Mouse (Mus musculus) hindbrain, embryonic 16.5 days (tissue): Measurements from ENCODE around the gene Podxl2. TPM values are rescaled to one million over a fixed set of nuclear protein-coding genes. Genes with fewer than 3 reads are reported as not detected.

Source experiments
- ATAC-seq: fragments of 200-750 bp; cut with Nextera tagmentation; 2 replicates; pipeline ENCODE4 v1.8.0; 2017; ENCODE audit warnings: moderate TSS enrichment, moderate library complexity
- H3K27ac ChIP-seq: fragments of 300-500 bp; sonication (generic); 2 replicates; pipeline ENCODE4 v1.5.1; 2014; ENCODE audit warnings: low read depth, mild to moderate bottlenecking, control low read depth, low read length, moderate library complexity
- H3K27me3 ChIP-seq: fragments of 300-500 bp; sonication (generic); replicated peaks from 2 replicates; pipeline ENCODE4 v1.6.1; 2014; ENCODE audit warnings: low read length; ENCODE audit not compliant: control insufficient read depth, insufficient read depth
- H3K36me3 ChIP-seq: fragments of 300-500 bp; sonication (generic); 2 replicates; pipeline ENCODE4 v1.6.1; 2014; ENCODE audit warnings: mild to moderate bottlenecking, low read length, moderate library complexity, mixed read lengths; ENCODE audit not compliant: control insufficient read depth, insufficient read depth
- H3K4me1 ChIP-seq: fragments of 300-500 bp; sonication (generic); 2 replicates; pipeline ENCODE4 v1.6.1; 2014; ENCODE audit warnings: low read depth, low read length; ENCODE audit not compliant: control insufficient read depth, insufficient read depth
- H3K4me2 ChIP-seq: fragments of 300-500 bp; sonication (generic); 2 replicates; pipeline ENCODE4 v1.6.1; 2014; ENCODE audit warnings: mild to moderate bottlenecking, low read length, control low read depth, moderate library complexity
- H3K4me3 ChIP-seq: fragments of 300-500 bp; sonication (generic); 2 replicates; pipeline ENCODE4 v1.5.1; 2014; ENCODE audit warnings: mild to moderate bottlenecking, low read length, control low read depth, moderate library complexity
- H3K9ac ChIP-seq: fragments of 300-500 bp; sonication (generic); 2 replicates; pipeline ENCODE4 v1.6.1; 2014; ENCODE audit warnings: low read depth, mild to moderate bottlenecking, control low read depth, low read length, moderate library complexity
- H3K9me3 ChIP-seq: fragments of 300-500 bp; sonication (generic); 2 replicates; pipeline ENCODE4 v1.6.1; 2014; ENCODE audit warnings: mild to moderate bottlenecking, low read length, moderate library complexity; ENCODE audit not compliant: control insufficient read depth
- WGBS: fragments of 180-500 bp; shearing (Covaris S2); extraction: QIAGEN DNeasy Blood & Tissue Kit; methylation state at CpG from one replicate; pipeline ENCODE4 v1.1.7; 2014; 5-methylcytosine and 5-hydroxymethylcytosine counted together
- polyA plus RNA-seq: library from polyadenylated mRNA; unstranded; fragments of >200 nt; fragmentation: Nextera tagmentation; extraction: Ambion mirVana; gene quantifications from 2 replicates; pipeline ENCODE4 v1.2.1, GENCODE M21; 2015

Podxl2 gene
- polyA plus RNA-seq = 553 and 621 TPM in 2 replicates

DNA sequence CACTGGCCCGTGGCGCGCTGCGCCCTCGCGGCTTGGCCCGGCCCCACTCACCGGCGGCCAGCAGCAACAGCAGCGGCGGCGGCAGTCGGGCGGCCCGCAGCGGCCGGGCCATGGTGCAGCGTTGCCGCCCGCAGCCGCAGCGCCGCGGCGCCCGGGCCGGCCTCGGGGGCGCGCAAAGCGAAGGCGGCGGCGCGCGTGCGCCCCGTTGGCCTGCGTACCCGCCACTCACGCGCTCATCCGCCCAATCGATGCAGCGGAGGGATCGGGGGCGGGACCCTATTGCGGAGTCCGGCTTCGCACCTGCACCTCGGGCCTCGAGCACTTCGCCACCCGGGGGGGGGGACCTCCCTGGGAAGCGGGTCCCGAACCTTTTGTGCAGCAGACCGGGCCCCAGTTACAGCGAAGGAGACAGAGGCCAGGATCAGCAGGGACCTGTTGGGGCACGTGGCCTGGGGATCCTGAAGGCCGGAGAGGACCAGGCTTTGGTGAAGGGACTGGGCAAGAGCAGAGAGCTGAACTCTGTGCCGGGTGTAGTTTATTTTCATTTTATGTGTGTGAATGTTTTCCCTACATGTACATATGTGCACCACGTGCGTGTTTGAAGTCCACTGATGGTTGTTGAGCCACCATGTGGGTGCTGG is at the start of gene Podxl2:
TSS of gene Podxl2 (minus strand) at position 177 of the 641 bp plus-strand sequence.
- peak; percentile 77 for ATAC-seq
- peak within 1 kb of the TSS; percentile 97 for H3K27ac ChIP-seq
- WGBS = 6% methylated on average over 39 of the region's 63 CpGs
- H3K4me3 ChIP-seq = peak within 1 kb of the TSS; percentile 53
- peak within 1 kb of the TSS; percentile 90 for H3K4me2 ChIP-seq
- no peaks in the 10 kb centered on the region for H3K36me3 ChIP-seq
- H3K4me1 ChIP-seq = peaks cover 34% of the 10 kb centered on the region
- H3K9me3 ChIP-seq = no peaks in the 10 kb centered on the region
- H3K9ac ChIP-seq = peak within 1 kb of the TSS; percentile 90
- H3K27me3 ChIP-seq = no peaks in the 10 kb centered on the region

DNA sequence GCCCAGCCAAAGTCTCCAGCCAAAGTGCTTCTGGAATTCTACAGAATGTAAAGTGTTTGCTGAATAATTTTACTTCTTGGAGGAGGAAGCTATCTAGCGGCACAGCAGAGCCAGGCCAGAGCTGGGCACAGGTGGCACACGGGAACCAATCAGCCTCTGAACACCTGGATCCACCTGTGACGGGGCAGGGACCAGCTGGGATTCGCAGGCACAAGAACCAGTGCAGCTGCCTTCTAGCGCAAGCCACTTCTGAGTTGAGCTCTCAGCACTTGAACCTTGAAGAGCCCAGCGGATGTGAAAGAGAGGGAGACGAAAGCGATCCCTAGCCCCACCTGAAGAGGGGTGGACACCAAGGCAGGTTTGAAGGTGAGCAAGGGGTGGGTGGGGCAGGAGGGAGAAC is 44.0 kb upstream of the Podxl2 start:
- Histone ChIP-seq H3K9ac (no peak overlapping the region), H3K9me3 (no peaks in the 10 kb centered on the region), H3K27ac (no peak overlapping the region), H3K27me3 (no peaks in the 10 kb centered on the region), H3K4me2 (no peak overlapping the region), H3K4me1 (peaks cover 3% of the 10 kb centered on the region; the same call in 1 of the 2 replicates), H3K36me3 (no peaks in the 10 kb centered on the region), H3K4me3 (no peak overlapping the region)
- no peak for ATAC-seq
- 77% methylated on average over 8 of the region's 8 CpGs for WGBS

DNA sequence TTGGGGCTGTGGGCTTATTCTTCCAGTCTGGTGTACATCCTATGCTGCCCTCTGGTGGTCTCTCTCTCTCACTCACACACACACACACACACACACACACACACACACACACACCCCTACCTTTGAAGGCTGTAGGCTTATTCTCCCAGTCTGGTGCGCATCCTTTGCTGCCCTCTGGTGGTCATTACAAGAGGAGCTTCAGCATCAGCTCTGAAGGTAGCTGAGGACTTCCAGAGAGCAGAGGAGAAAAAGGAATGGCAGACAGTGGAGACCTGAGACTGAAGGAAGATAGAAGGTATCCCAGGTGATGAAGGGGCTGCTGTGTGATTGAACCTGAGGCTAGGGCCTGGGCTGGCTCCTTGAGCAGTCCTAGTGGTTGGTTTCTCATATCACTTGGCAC is 41.3 kb upstream of the Podxl2 start:
- WGBS = 65% methylated on average over 1 of the region's 1 CpGs
- Histone ChIP-seq H3K9me3 (no peaks in the 10 kb centered on the region), H3K36me3 (peaks cover 2% of the 10 kb centered on the region; the same call in 1 of the 2 replicates), H3K4me2 (no peak overlapping the region), H3K4me3 (no peak overlapping the region), H3K27ac (no peak overlapping the region), H3K27me3 (no peaks in the 10 kb centered on the region), H3K4me1 (peaks cover 3% of the 10 kb centered on the region; the same call in 1 of the 2 replicates), H3K9ac (no peak overlapping the region)
- ATAC-seq = 0 out of 2 replicates have a peak, but pooled peaks have one; percentile 3

DNA sequence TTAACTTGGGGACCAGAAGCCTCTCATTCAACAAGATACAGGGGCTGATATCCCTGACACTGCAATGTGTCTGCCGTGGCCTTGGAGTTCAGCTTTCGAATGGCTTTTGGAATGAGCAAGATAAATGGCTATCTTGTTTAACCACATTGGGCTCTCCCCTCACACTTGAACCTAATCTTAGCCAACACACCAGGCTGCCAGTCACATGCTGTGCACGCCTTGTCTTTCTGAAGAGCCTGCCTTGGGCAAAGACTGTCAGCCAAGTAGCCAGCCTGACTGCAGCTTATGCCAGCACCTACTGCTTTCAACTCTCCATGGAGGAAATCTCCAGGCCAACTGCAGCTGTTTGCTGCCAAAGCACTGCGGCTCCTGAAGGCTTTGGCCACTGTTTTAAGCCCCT is 40.7 kb upstream of the Podxl2 start:
- Histone ChIP-seq H3K27me3 (no peaks in the 10 kb centered on the region), H3K4me1 (peaks cover 3% of the 10 kb centered on the region; the same call in 1 of the 2 replicates), H3K27ac (no peak overlapping the region), H3K36me3 (peaks cover 5% of the 10 kb centered on the region), H3K9me3 (no peaks in the 10 kb centered on the region), H3K4me2 (no peak overlapping the region), H3K4me3 (no peak overlapping the region), H3K9ac (no peak overlapping the region)
- WGBS = 53% methylated on average over 4 of the region's 4 CpGs
- ATAC-seq = peak; percentile 55

DNA sequence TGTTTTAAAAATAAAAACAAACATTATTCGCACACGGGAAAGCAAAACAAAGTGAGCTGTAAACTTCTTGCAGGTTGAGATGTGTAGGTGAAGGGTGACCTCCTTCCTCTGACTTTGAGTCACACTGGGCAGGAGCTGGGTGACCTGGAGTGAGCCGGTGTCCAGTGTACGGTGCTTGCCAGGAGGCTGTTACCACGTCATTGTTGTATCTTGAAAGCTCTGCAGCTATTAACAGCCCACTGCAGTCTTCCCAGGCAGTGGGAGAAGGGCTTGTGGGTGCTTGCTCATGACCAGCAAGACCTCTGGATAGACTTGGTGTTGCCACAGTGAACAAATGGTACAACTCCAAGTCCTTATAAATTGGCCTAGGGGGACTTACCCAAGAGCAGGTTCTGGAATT is 40.0 kb upstream of the Podxl2 start:
- 80% methylated on average over 5 of the region's 5 CpGs for WGBS
- H3K4me3 ChIP-seq = no peak overlapping the region
- H3K9me3 ChIP-seq = no peaks in the 10 kb centered on the region

DNA sequence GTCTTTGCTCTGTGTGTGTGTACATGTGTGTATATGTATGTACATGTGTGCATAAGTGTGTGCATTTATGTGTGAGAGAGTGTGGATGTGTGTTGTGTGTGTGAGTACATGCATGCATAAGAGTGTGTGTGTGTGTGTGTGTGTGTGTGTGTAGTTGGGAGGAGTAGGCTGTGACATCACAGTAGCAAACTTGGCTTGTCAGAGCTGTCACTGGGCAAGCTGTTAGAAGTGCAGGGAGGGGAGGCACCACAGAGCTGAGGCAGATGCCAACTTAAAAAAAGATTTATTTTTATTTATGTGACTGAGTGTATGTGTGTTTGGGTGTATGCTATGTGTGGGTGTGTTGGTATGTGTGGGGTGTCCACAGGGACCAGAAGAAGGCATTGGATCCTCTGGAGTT is 38.6 kb upstream of the Podxl2 start:
- no peak overlapping the region for H3K4me3 ChIP-seq
- peaks cover 5% of the 10 kb centered on the region for H3K36me3 ChIP-seq
- H3K4me1 ChIP-seq = peaks cover 3% of the 10 kb centered on the region; the same call in 1 of the 2 replicates
- H3K27ac ChIP-seq = no peak overlapping the region
- no peaks in the 10 kb centered on the region for H3K9me3 ChIP-seq
- no peaks in the 10 kb centered on the region for H3K27me3 ChIP-seq
- ATAC-seq = no peak
- H3K9ac ChIP-seq = no peak overlapping the region
- H3K4me2 ChIP-seq = no peak overlapping the region

More for the DNA sequence above, 40.0 kb upstream of the Podxl2 start:
- no peak overlapping the region for H3K27ac ChIP-seq
- H3K27me3 ChIP-seq = no peaks in the 10 kb centered on the region
- ATAC-seq = no peak
- H3K36me3 ChIP-seq = peaks cover 5% of the 10 kb centered on the region
- H3K4me2 ChIP-seq = no peak overlapping the region
- H3K4me1 ChIP-seq = peaks cover 3% of the 10 kb centered on the region; the same call in 1 of the 2 replicates
- H3K9ac ChIP-seq = no peak overlapping the region

DNA sequence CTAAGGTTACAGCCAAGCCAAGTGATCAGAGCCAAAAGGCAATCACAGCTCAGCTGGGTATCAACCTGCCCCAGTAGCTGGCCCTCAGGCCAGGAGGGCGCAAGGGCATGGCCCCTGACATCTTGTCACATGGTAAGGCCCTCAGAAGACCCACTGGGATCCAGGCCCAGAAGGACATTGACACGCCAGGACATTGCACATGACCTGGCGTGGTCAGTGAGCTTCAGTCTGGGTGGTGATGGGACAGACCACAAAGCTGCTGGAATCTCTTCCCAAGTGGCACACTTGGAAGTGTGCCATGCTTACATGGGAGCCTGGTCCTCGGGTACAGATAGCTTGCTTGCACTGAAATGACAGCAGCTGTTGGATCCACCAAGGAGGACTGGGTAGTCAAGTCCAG is 38.2 kb upstream of the Podxl2 start:
- ATAC-seq = no peak
- H3K4me2 ChIP-seq = no peak overlapping the region
- H3K27me3 ChIP-seq = no peaks in the 10 kb centered on the region
- no peak overlapping the region for H3K9ac ChIP-seq
- WGBS = 80% methylated on average over 4 of the region's 4 CpGs
- H3K9me3 ChIP-seq = no peaks in the 10 kb centered on the region
- peaks cover 5% of the 10 kb centered on the region for H3K36me3 ChIP-seq
- H3K4me1 ChIP-seq = peaks cover 3% of the 10 kb centered on the region; the same call in 1 of the 2 replicates
- H3K4me3 ChIP-seq = no peak overlapping the region
- no peak overlapping the region for H3K27ac ChIP-seq

DNA sequence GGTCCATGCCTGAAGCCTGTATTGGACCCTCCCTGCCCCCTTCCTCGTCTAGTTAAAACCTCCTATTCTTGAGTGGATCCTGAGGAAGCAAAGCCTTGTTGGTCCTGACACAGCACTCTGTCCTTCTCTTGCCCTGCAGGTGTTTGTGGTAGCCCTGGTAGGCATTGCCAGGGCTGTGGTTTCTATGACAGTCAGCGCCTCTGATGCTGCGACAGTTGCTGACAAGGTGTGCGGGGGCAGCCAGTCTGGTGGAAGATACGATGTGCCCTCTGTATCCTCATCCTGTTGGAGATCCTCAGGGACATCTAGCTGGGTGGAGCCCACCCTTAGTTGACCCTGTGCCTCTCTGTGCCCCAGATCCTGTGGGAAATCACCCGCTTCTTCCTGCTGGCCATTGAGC is 34.3 kb upstream of the Podxl2 start:
- Histone ChIP-seq H3K4me3 (no peak overlapping the region), H3K4me1 (peaks cover under 1% of the 10 kb centered on the region), H3K9me3 (no peaks in the 10 kb centered on the region), H3K36me3 (peaks cover 5% of the 10 kb centered on the region), H3K9ac (no peak overlapping the region), H3K27me3 (no peaks in the 10 kb centered on the region), H3K4me2 (no peak overlapping the region), H3K27ac (no peak overlapping the region)
- WGBS = 91% methylated on average over 6 of the region's 6 CpGs
- no peak for ATAC-seq

DNA sequence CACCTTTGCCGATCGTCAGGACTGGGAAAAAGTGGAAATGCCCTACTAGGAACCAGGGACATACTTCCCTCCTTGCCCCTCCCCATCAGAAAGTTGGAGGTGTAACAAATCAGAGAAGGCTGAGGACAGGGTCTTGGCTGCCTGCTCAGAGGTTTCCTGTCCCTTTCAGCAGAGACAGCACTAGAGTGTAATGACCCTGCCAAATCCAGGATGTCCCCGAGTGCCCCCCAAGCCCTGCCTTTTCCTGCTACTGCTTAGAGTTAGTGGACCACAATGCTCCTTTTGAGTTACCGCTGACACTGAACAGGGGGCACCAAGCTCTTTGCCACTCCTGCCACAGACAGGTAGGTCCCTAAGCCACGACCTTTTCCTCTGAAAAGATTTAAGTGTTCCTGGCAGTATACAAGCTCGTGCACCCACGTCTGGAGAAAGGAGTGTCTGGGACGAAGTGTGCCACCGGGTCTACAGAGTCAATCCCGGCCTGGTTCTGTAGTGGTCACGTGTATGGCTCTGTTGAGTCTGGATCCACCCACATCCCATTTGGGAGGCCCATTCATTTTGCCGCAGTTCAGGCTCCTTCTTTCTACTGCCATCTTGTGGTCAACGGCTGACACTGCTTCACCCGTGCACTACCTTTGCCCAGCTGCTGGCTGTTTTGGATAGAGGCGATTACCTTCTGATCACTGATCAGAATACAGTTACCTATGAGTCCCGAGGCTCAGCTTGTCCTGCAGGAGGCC is 31.7 kb upstream of the Podxl2 start:
- Histone ChIP-seq H3K27ac (no peak overlapping the region), H3K4me3 (no peak overlapping the region)

More for the DNA sequence above, 31.7 kb upstream of the Podxl2 start:
- H3K4me1 ChIP-seq = peaks cover 14% of the 10 kb centered on the region
- peak overlapping the region; percentile 38 for H3K4me2 ChIP-seq
- H3K9me3 ChIP-seq = no peaks in the 10 kb centered on the region
- ATAC-seq = 0 out of 2 replicates have a peak, but pooled peaks have one; percentile 10
- no peaks in the 10 kb centered on the region for H3K27me3 ChIP-seq
- peak overlapping the region; percentile 25; the same call in 1 of the 2 replicates for H3K9ac ChIP-seq
- WGBS = 18% methylated on average over 16 of the region's 16 CpGs
- H3K36me3 ChIP-seq = peaks cover 4% of the 10 kb centered on the region
